Mouse (Mus musculus) MEL (cell line): ENCODE measurements around the gene Pex5. TPM values are rescaled to one million over a fixed set of nuclear protein-coding genes. Genes with fewer than 3 reads are reported as not detected.

ENCODE experiments used
- DNase-seq: peaks from one replicate; pipeline ENCODE4 v3.0.0; 2011; ENCODE audit warnings: low read depth, low spot score
- H3K27ac ChIP-seq: 2 replicates; pipeline ENCODE4 v1.5.1; 2012; ENCODE audit warnings: low read depth, mild to moderate bottlenecking, control low read depth, low read length, moderate library complexity; ENCODE audit not compliant: control insufficient read depth
- H3K27me3 ChIP-seq, 2 experiments: fragments of 150-350 bp in 1 of 2; sonication (generic) in 1 of 2; 2 replicates each; pipeline ENCODE4 v1.6.1; 2012; ENCODE audit warnings: low read length in 2 of 2, mild to moderate bottlenecking in 2 of 2, improper control_type of control experiment in 1 of 2, moderate library complexity in 1 of 2; ENCODE audit not compliant: insufficient read depth in 2 of 2, control insufficient read depth in 1 of 2
- H3K36me3 ChIP-seq, 2 experiments: 2 replicates each; pipeline ENCODE4 v1.6.1; 2012 to 2014; ENCODE audit warnings: low read length in 2 of 2, improper control_type of control experiment in 1 of 2, inconsistent platforms in 1 of 2, mild to moderate bottlenecking in 1 of 2; ENCODE audit not compliant: insufficient read depth in 2 of 2, control insufficient read depth in 1 of 2
- H3K4me1 ChIP-seq, 2 experiments: fragments of 150-350 bp in 1 of 2; sonication (generic) in 1 of 2; 2 replicates each; pipeline ENCODE4 v1.6.1; 2012; ENCODE audit warnings: low read length in 2 of 2, improper control_type of control experiment in 1 of 2, mild to moderate bottlenecking in 1 of 2; ENCODE audit not compliant: insufficient read depth in 2 of 2, control insufficient read depth in 1 of 2
- H3K4me3 ChIP-seq, 2 experiments: fragments of 150-350 bp in 1 of 2; sonication (generic) in 1 of 2; 2 replicates each; pipeline ENCODE4 v1.5.1; 2012; ENCODE audit warnings: low read depth in 2 of 2, low read length in 2 of 2, mild to moderate bottlenecking in 2 of 2, moderate library complexity in 2 of 2, control low read depth in 1 of 2, improper control_type of control experiment in 1 of 2; ENCODE audit not compliant: control insufficient read depth in 1 of 2, insufficient read depth in 1 of 2
- H3K79me2 ChIP-seq: 2 replicates; pipeline ENCODE4 v1.6.1; 2012; ENCODE audit warnings: mild to moderate bottlenecking, low read length, moderate library complexity; ENCODE audit not compliant: control insufficient read depth, poor library complexity, insufficient read depth
- H3K9ac ChIP-seq: 2 replicates; pipeline ENCODE4 v1.6.1; 2012; ENCODE audit warnings: low read depth, mild to moderate bottlenecking, control low read depth, low read length, moderate library complexity; ENCODE audit not compliant: control insufficient read depth, poor library complexity, severe bottlenecking
- H3K9me3 ChIP-seq: fragments of 150-350 bp; sonication (generic); replicated peaks from 2 replicates; pipeline ENCODE4 v1.6.1; 2012; ENCODE audit warnings: mild to moderate bottlenecking, low read length, improper control_type of control experiment, moderate library complexity; ENCODE audit not compliant: insufficient read depth
- BHLHE40 ChIP-seq: IDR thresholded peaks from 2 replicates; pipeline ENCODE4 v1.6.1; 2012; ENCODE audit warnings: low read depth, mild to moderate bottlenecking, inconsistent platforms, low read length, improper control_type of control experiment, borderline replicate concordance
- ETS1 ChIP-seq: IDR thresholded peaks from 2 replicates; pipeline ENCODE4 v1.6.1; 2012; ENCODE audit warnings: low read depth, mild to moderate bottlenecking, inconsistent platforms, low read length, improper control_type of control experiment, moderate library complexity
- GATA1 ChIP-seq: IDR thresholded peaks from 2 replicates; pipeline ENCODE4 v1.6.1; 2011; ENCODE audit warnings: low read depth, low read length, improper control_type of control experiment
- HCFC1 ChIP-seq: IDR thresholded peaks from 2 replicates; pipeline ENCODE4 v1.6.1; 2012; ENCODE audit warnings: low read depth, mild to moderate bottlenecking, inconsistent platforms, low read length, improper control_type of control experiment, moderate library complexity
- JUND ChIP-seq: IDR thresholded peaks from 2 replicates; pipeline ENCODE4 v1.6.1; 2011; ENCODE audit warnings: low read depth, mild to moderate bottlenecking, improper control_type of control experiment, low read length
- KAT2A ChIP-seq: conservative IDR thresholded peaks from 2 replicates; pipeline ENCODE4 v1.6.1; 2012; ENCODE audit warnings: low read depth, low read length, improper control_type of control experiment, inconsistent platforms
- MAFK ChIP-seq: IDR thresholded peaks from 2 replicates; pipeline ENCODE4 v1.6.1; 2011; ENCODE audit warnings: low read depth, mild to moderate bottlenecking, low read length, improper control_type of control experiment, borderline replicate concordance
- MAZ ChIP-seq: IDR thresholded peaks from 2 replicates; pipeline ENCODE4 v1.6.1; 2012; ENCODE audit warnings: low read depth, mild to moderate bottlenecking, inconsistent platforms, low read length, improper control_type of control experiment
- MYB ChIP-seq: IDR thresholded peaks from 2 replicates; pipeline ENCODE4 v1.6.1; 2011; ENCODE audit warnings: mild to moderate bottlenecking, low read depth, low read length, improper control_type of control experiment
- MYC ChIP-seq: IDR thresholded peaks from 2 replicates; pipeline ENCODE4 v1.6.1; 2011; ENCODE audit warnings: low read depth, mild to moderate bottlenecking, low read length, improper control_type of control experiment, moderate library complexity
- NELFE ChIP-seq: IDR thresholded peaks from 2 replicates; pipeline ENCODE4 v1.6.1; 2011; ENCODE audit warnings: low read depth, low read length, improper control_type of control experiment
- NRF1 ChIP-seq: IDR thresholded peaks from 2 replicates; pipeline ENCODE4 v1.6.1; 2014; ENCODE audit warnings: low read depth, mild to moderate bottlenecking, inconsistent platforms, low read length, improper control_type of control experiment, moderate library complexity; ENCODE audit not compliant: poor library complexity, insufficient read depth, severe bottlenecking
- POLR2A ChIP-seq, 2 experiments: IDR thresholded peaks; 2 replicates each; pipeline ENCODE4 v1.6.1; 2011 to 2012; ENCODE audit warnings: low read length in 2 of 2, mild to moderate bottlenecking in 2 of 2, control low read depth in 1 of 2, improper control_type of control experiment in 1 of 2, low read depth in 1 of 2, moderate library complexity in 1 of 2; ENCODE audit not compliant: control insufficient read depth in 1 of 2, insufficient read depth in 1 of 2, poor library complexity in 1 of 2
- POLR2AphosphoS2 ChIP-seq: IDR thresholded peaks from 2 replicates; pipeline ENCODE4 v1.6.1; 2011; ENCODE audit warnings: low read length, improper control_type of control experiment
- POLR2AphosphoS5 ChIP-seq: IDR thresholded peaks from 2 replicates; pipeline ENCODE4 v1.6.1; 2012; ENCODE audit warnings: low read depth, borderline replicate concordance, mild to moderate bottlenecking, inconsistent platforms, low read length, moderate library complexity, mixed read lengths
- TAL1 ChIP-seq: IDR thresholded peaks from 2 replicates; pipeline ENCODE4 v1.6.1; 2012; ENCODE audit warnings: mild to moderate bottlenecking, inconsistent platforms, low read length, moderate library complexity, mixed read lengths
- TBP ChIP-seq: IDR thresholded peaks from 2 replicates; pipeline ENCODE4 v1.8.0; 2011; ENCODE audit warnings: low read depth, low read length, improper control_type of control experiment
- ZMIZ1 ChIP-seq: IDR thresholded peaks from 2 replicates; pipeline ENCODE4 v1.6.1; 2012; ENCODE audit warnings: low read depth, mild to moderate bottlenecking, inconsistent platforms, low read length, improper control_type of control experiment, moderate library complexity
- ZNF384 ChIP-seq: IDR thresholded peaks from 2 replicates; pipeline ENCODE4 v1.6.1; 2012; ENCODE audit warnings: low read depth, mild to moderate bottlenecking, inconsistent platforms, low read length, improper control_type of control experiment
- polyA plus RNA-seq, 2 experiments: library from polyadenylated mRNA; stranded (reverse) in 1 of 2; unstranded in 1 of 2; fragments of >175 nt in 1 of 2; fragments of >200 nt in 1 of 2; gene quantifications; 2 replicates each; pipeline versions ENCODE4 v1.2.1 to v1.2.4; 2012; ENCODE audit warnings: low replicate concordance in 2 of 2, low read depth in 1 of 2; ENCODE audit not compliant: insufficient read length in 2 of 2, insufficient read depth in 1 of 2, missing spikeins in 1 of 2
- total RNA-seq: library from RNA; depleted of rRNA; stranded (reverse); fragments of 300-350 nt; gene quantifications from 2 replicates; pipeline ENCODE4 v1.2.3, GENCODE M21; 2012

Pex5 gene
- total and polyA plus RNA-seq, 3 experiments, result 63.0 to 63.1 TPM; not detected in 1

- H3K27ac ChIP-seq, result no peak overlapping the region
- no peaks in the 10 kb centered on the region for H3K27me3 ChIP-seq
- DNase-seq, result no peak
- peaks cover 0 to 3% of the 10 kb centered on the region in 2 experiments; a peak in 2 of 4 replicates for H3K36me3 ChIP-seq
- H3K4me1 ChIP-seq, result no peaks in the 10 kb centered on the region
- no peak overlapping the region for H3K9ac ChIP-seq
- no peak for TF ChIP-seq MAZ
- TF ChIP-seq GATA1, result no peak
- no peak for TF ChIP-seq TAL1
- no peak for TF ChIP-seq ZNF384
- no peak for TF ChIP-seq ETS1
- TF ChIP-seq MYB, result no peak
- no peak for TF ChIP-seq NELFE
- no peak for TF ChIP-seq MYC
- no peaks in the 10 kb centered on the region for H3K9me3 ChIP-seq
- H3K79me2 ChIP-seq, result no peaks in the 10 kb centered on the region
- no peak overlapping the region for H3K4me3 ChIP-seq
These were observed 21.4 kb upstream of the Pex5 start for GRCm38 (mm10) chr6:124436245-124436644.

GRCm38 (mm10) chr6:124435173-124435572 lies 20.3 kb upstream of the Pex5 start:
- Histone ChIP-seq H3K79me2 (no peaks in the 10 kb centered on the region), H3K9me3 (no peaks in the 10 kb centered on the region), H3K4me1 (no peaks in the 10 kb centered on the region), H3K36me3 (peaks cover 0 to 2% of the 10 kb centered on the region in 2 experiments; a peak in 2 of 4 replicates), H3K27ac (no peak overlapping the region), H3K9ac (no peak overlapping the region), H3K27me3 (no peaks in the 10 kb centered on the region), H3K4me3 (no peak overlapping the region)
- DNase-seq, result no peak
- no peak for TF ChIP-seq POLR2A (IDR thresholded peaks at IDR 0.05; ENCODE audit: control insufficient read depth in 1 of 2, insufficient read depth in 1 of 2, low read depth in 1 of 2, low read length in 2 of 2, poor library complexity in 1 of 2)
- no peak for TF ChIP-seq POLR2AphosphoS2
- TF ChIP-seq TAL1, result no peak
- no peak for TF ChIP-seq HCFC1
- TF ChIP-seq MAZ, result no peak
- TF ChIP-seq JUND, result no peak
- TF ChIP-seq ZMIZ1, result no peak
- no peak for TF ChIP-seq POLR2AphosphoS5
- TF ChIP-seq TBP, result no peak
- no peak for TF ChIP-seq BHLHE40
- TF ChIP-seq KAT2A, result no peak
- TF ChIP-seq MAFK, result no peak
- TF ChIP-seq NELFE, result no peak
- no peak for TF ChIP-seq MYB
- no peak for TF ChIP-seq NRF1
- TF ChIP-seq, all 39 proteins: peak for 0
